Mouse (Mus musculus) heart, postnatal 0 days (tissue): ENCODE data around the gene Gm44503. TPM values are rescaled to one million over a fixed set of nuclear protein-coding genes. Genes with fewer than 3 reads are reported as not detected.

ENCODE experiments used
- ATAC-seq: fragments of 200-750 bp; cut with Nextera tagmentation; 2 replicates; pipeline ENCODE4 v1.8.0; 2017; ENCODE audit warnings: low read depth, moderate number of reproducible peaks, moderate library complexity; ENCODE audit not compliant: insufficient read depth
- DNase-seq: peaks from one replicate; pipeline ENCODE4 v3.0.0-alpha.2; 2016; ENCODE audit warnings: low spot score
- H3K27ac ChIP-seq: fragments of 300-500 bp; sonication (generic); 2 replicates; pipeline ENCODE4 v1.5.1; 2014; ENCODE audit warnings: low read depth, mild to moderate bottlenecking
- H3K27me3 ChIP-seq: fragments of 300-500 bp; sonication (generic); 2 replicates; pipeline ENCODE4 v1.6.1; 2014; ENCODE audit warnings: low read length, mixed read lengths; ENCODE audit not compliant: control insufficient read depth, insufficient read depth
- H3K36me3 ChIP-seq: fragments of 300-500 bp; sonication (generic); replicated peaks from 2 replicates; pipeline ENCODE4 v1.6.1; 2014; ENCODE audit warnings: low read length, mixed read lengths; ENCODE audit not compliant: control insufficient read depth, insufficient read depth
- H3K4me1 ChIP-seq: fragments of 300-500 bp; sonication (generic); 2 replicates; pipeline ENCODE4 v1.6.1; 2014; ENCODE audit warnings: antibody characterized with exemption; ENCODE audit not compliant: control insufficient read depth, insufficient read depth
- H3K4me2 ChIP-seq: fragments of 300-500 bp; sonication (generic); 2 replicates; pipeline ENCODE4 v1.6.1; 2014; ENCODE audit warnings: low read depth, mild to moderate bottlenecking, low read length, moderate library complexity
- H3K4me3 ChIP-seq: fragments of 300-500 bp; sonication (generic); 2 replicates; pipeline ENCODE4 v1.5.1; 2014; ENCODE audit warnings: low read depth, low read length
- H3K9ac ChIP-seq: fragments of 300-500 bp; sonication (generic); replicated peaks from 2 replicates; pipeline ENCODE4 v1.6.1; 2014; ENCODE audit warnings: low read depth, low read length, mixed read lengths
- H3K9me3 ChIP-seq: fragments of 300-500 bp; sonication (generic); replicated peaks from 2 replicates; pipeline ENCODE4 v1.6.1; 2016; ENCODE audit warnings: low read length; ENCODE audit not compliant: control insufficient read depth
- CTCF ChIP-seq: IDR thresholded peaks from 2 replicates; pipeline ENCODE4 v1.5.1; 2016; ENCODE audit warnings: antibody characterized with exemption, control low read depth, low read depth
- EP300 ChIP-seq: IDR thresholded peaks from 2 replicates; pipeline ENCODE4 v1.6.1; 2016; ENCODE audit warnings: antibody characterized with exemption, low read depth
- WGBS: fragments of 180-500 bp; shearing (Covaris S2); extraction: QIAGEN DNeasy Blood & Tissue Kit; methylation state at CpG from one replicate; pipeline ENCODE4 v1.1.7; 2014; 5-methylcytosine and 5-hydroxymethylcytosine counted together
- polyA plus RNA-seq: library from polyadenylated mRNA; unstranded; fragments of >200 nt; fragmentation: Nextera tagmentation; extraction: Ambion mirVana; gene quantifications from 2 replicates; pipeline ENCODE4 v1.2.1, GENCODE M21; 2015
- total RNA-seq: library from RNA; depleted of rRNA; stranded (reverse); fragments of >200 nt; gene quantifications from 2 replicates; pipeline ENCODE4 v1.2.3, GENCODE M21; 2014; ENCODE audit warnings: low replicate concordance

Gene Gm44503
- total and polyA plus RNA-seq, 2 experiments from 2014 or later: not detected

DNA sequence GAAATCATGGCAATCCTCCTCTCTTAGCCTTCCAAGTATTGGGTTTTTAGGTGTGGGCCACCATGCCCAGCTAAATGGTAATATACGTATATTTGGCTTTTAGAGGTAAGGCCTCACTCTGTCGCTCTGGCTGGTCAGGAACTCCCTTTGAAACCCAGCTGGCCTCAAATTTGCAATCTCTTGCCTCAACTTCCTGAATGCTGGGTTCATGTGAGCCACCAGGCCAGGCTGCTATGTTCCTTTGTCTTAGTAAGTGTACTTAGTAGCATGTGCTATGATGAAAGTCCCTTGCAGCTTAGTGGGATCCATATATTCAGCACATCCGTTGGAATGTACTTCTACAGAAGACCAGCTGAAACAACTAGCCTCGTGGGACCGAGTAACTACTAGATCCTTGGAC lies 16.1 kb downstream of the Gm44503 start:
- no peak for ATAC-seq
- Histone ChIP-seq H3K4me2 (no peak overlapping the region), H3K27me3 (no peaks in the 10 kb centered on the region), H3K9me3 (no peaks in the 10 kb centered on the region), H3K27ac (no peak overlapping the region), H3K4me1 (no peaks in the 10 kb centered on the region), H3K36me3 (no peaks in the 10 kb centered on the region), H3K9ac (no peak overlapping the region), H3K4me3 (no peak overlapping the region)
- 85% methylated on average over 5 of the region's 5 CpGs for WGBS
- no peak for DNase-seq
- no peak for TF ChIP-seq CTCF
- TF ChIP-seq EP300: no peak

DNA sequence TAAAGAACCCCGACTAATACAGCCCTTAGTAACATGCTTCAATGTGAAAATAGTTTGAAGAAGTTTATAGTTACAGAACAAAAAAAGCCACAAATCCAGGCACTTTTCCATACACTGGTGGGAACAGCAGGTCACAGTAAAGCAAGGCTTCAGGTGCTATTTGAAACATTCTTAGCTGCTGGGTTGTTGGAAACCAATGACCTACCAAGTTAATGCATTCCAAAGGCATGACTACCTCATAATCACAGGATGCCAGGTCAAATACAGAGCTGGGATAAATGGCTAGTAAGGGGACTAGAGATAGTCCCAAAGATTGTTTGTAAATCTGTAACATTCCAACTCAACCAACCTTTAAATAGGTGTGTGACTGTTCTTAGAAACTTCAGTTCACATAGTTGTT lies 16.6 kb downstream of the Gm44503 start:
- 78% methylated on average over 1 of the region's 1 CpGs for WGBS
- no peak overlapping the region for H3K27ac ChIP-seq
- H3K9ac ChIP-seq: no peak overlapping the region
- TF ChIP-seq CTCF (no peak), EP300 (no peak)
- DNase-seq (no peak), ATAC-seq (no peak)
- H3K9me3 ChIP-seq: no peaks in the 10 kb centered on the region
- H3K4me2 ChIP-seq: no peak overlapping the region
- H3K4me1 ChIP-seq: no peaks in the 10 kb centered on the region
- no peaks in the 10 kb centered on the region for H3K27me3 ChIP-seq
- H3K36me3 ChIP-seq: no peaks in the 10 kb centered on the region
- H3K4me3 ChIP-seq: no peak overlapping the region

DNA sequence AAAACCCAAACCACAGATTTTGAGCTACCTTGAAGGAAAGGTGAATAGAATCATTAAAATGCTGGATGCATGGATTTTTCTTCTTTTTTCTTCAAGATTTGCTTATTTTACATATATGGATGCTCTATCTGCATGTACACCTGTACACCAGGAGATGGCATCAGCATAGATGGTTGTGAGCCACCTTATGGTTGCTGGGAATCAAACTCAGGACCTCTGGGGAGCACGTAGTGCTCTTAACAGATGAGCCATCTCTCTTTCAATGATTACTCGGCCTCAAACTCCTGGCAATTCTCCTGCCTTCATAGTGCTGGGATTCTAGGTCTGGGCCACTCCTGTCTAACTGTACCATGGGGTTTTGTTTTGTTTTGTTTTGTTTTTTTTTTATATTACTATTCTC lies 24.4 kb downstream of the Gm44503 start:
- WGBS: 61% methylated on average over 2 of the region's 2 CpGs
- no peaks in the 10 kb centered on the region for H3K36me3 ChIP-seq
- no peak overlapping the region for H3K4me2 ChIP-seq
- H3K9me3 ChIP-seq: no peaks in the 10 kb centered on the region
- no peaks in the 10 kb centered on the region for H3K27me3 ChIP-seq
- H3K4me3 ChIP-seq: no peak overlapping the region
- H3K9ac ChIP-seq: no peak overlapping the region
- DNase-seq: no peak
- no peak overlapping the region for H3K27ac ChIP-seq
- no peak for ATAC-seq
- TF ChIP-seq CTCF: no peak
- TF ChIP-seq EP300: no peak
- H3K4me1 ChIP-seq: peaks cover 16% of the 10 kb centered on the region

DNA sequence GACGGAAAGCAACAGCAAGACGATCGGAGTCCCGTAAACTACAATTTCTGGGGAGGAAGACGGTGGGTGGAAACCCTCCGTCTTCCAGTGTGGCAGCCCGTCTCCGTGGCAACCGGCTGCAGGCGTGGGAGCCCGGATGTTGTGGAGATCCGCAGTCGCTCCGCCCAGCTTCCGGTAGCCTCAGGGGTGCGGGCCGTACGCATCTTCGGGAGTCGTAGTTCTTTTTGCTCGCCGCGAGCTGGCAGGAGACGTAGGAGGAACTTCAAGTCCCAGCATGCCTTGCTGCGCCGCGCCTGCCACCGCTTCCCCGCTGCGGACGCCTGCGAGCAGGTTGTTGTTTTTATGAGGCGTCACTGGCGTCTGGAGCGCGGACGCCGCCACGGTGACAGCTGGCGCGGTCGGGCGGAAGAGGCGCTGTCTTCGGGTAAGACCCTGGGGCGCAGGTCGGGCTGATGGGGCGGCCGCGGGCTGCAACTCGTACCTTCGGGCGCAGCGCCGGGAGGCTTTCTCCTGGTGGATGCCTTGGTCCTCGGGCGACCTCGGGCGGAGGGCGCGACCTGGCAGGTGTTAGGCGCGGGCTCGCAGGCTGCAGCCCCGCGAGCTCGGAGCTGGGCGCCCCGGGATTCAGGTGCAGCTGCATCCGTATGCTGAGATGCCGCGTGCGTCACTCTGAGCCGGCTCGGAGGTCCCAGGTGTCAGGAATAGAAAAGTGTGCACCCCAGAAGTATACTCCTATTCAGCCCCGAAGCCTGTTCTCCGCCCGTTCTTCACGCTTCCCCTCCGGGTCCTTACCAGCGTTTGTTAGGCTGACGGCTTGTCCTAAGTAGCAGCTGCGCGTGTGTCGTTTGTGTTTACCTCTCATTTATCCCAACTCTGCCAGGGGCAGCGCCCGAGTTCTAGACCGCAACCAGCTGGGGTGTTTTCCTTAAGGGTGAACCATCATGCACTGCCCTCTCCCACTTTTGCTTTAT lies 26.9 kb downstream of the Gm44503 start, which contains the start of the genes Ccpg1os and Ccpg1:
TSS of gene Ccpg1os (minus strand) at position 133 of the 971 bp plus-strand sequence.
TSS of gene Ccpg1 (plus strand) at position 180 of the 971 bp plus-strand sequence.
- H3K27ac ChIP-seq: peak within 1 kb of the TSS; percentile 67
- no peaks in the 10 kb centered on the region for H3K9me3 ChIP-seq
- H3K36me3 ChIP-seq: no peaks in the 10 kb centered on the region
- peak within 1 kb of the TSS; percentile 79 for H3K4me2 ChIP-seq
- peak within 1 kb of the TSS; percentile 80 for H3K4me3 ChIP-seq
- peaks cover 16% of the 10 kb centered on the region for H3K4me1 ChIP-seq
- H3K9ac ChIP-seq: peak within 1 kb of the TSS; percentile 61
- TF ChIP-seq EP300 (no peak), CTCF (0 out of 2 replicates have a peak, but pooled peaks have one; percentile 10)
- under 1% methylated on average over 87 of the region's 88 CpGs for WGBS
- H3K27me3 ChIP-seq: no peaks in the 10 kb centered on the region
- ATAC-seq (peak; percentile 100), DNase-seq (peak; percentile 98)

DNA sequence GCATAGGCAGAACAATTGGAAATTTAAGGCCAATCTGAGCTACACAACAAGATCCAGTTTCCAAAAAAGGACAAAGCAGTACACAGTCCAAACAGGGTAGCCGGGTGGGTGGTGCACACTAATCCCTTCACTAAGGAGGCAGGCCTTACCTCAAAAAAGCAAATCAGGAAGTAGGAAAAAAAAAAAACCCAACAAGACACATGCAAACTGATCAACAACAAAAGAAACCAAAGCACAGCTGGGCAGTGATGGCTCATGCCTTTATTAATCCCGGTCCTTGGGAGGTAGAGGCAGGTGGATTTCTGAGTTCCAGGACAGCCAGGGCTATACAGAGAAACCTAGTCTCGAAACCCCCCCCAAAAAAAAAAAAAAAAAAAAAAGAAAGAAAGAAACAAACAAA lies 29.1 kb downstream of the Gm44503 start:
- Histone ChIP-seq H3K4me3 (no peak overlapping the region), H3K9ac (no peak overlapping the region), H3K4me2 (no peak overlapping the region), H3K27ac (no peak overlapping the region), H3K36me3 (no peaks in the 10 kb centered on the region), H3K27me3 (no peaks in the 10 kb centered on the region), H3K4me1 (peaks cover 16% of the 10 kb centered on the region), H3K9me3 (no peaks in the 10 kb centered on the region)
- no peak for DNase-seq
- WGBS: 54% methylated on average over 3 of the region's 3 CpGs
- no peak for ATAC-seq
- no peak for TF ChIP-seq CTCF
- no peak for TF ChIP-seq EP300
